Mouse (Mus musculus) forebrain, embryonic 16.5 days (tissue): ENCODE results near the gene Acadvl. TPM values are rescaled to one million over a fixed set of nuclear protein-coding genes. Genes with fewer than 3 reads are reported as not detected.

Experiments used
- ATAC-seq: fragments of 200-750 bp; cut with Nextera tagmentation; 2 replicates; pipeline ENCODE4 v1.8.0; 2017; ENCODE audit warnings: mild to moderate bottlenecking, moderate library complexity
- H3K27ac ChIP-seq: fragments of 300-500 bp; sonication (generic); 2 replicates; pipeline ENCODE4 v1.5.1; 2014; ENCODE audit warnings: low read length, control low read depth
- H3K27me3 ChIP-seq: fragments of 300-500 bp; sonication (generic); replicated peaks from 2 replicates; pipeline ENCODE4 v1.6.1; 2014; ENCODE audit warnings: low read length; ENCODE audit not compliant: control insufficient read depth, insufficient read depth
- H3K36me3 ChIP-seq: fragments of 300-500 bp; sonication (generic); 2 replicates; pipeline ENCODE4 v1.6.1; 2014; ENCODE audit not compliant: control insufficient read depth, insufficient read depth
- H3K4me1 ChIP-seq: fragments of 300-500 bp; sonication (generic); replicated peaks from 2 replicates; pipeline ENCODE4 v1.6.1; 2014; ENCODE audit warnings: low read length; ENCODE audit not compliant: control insufficient read depth, insufficient read depth
- H3K4me2 ChIP-seq: fragments of 300-500 bp; sonication (generic); 2 replicates; pipeline ENCODE4 v1.6.1; 2014; ENCODE audit warnings: mild to moderate bottlenecking, low read length, control low read depth
- H3K4me3 ChIP-seq: fragments of 300-500 bp; sonication (generic); replicated peaks from 2 replicates; pipeline ENCODE4 v1.5.1; 2014; ENCODE audit warnings: mild to moderate bottlenecking, low read length, control low read depth
- H3K9ac ChIP-seq: fragments of 300-500 bp; sonication (generic); replicated peaks from 2 replicates; pipeline ENCODE4 v1.6.1; 2014; ENCODE audit warnings: low read depth, low read length, control low read depth
- H3K9me3 ChIP-seq: fragments of 300-500 bp; sonication (generic); 2 replicates; pipeline ENCODE4 v1.6.1; 2016; ENCODE audit warnings: low read length; ENCODE audit not compliant: control insufficient read depth
- WGBS: fragments of 180-500 bp; shearing (Covaris S2); extraction: QIAGEN DNeasy Blood & Tissue Kit; methylation state at CpG from one replicate; pipeline ENCODE4 v1.1.7; 2014; 5-methylcytosine and 5-hydroxymethylcytosine counted together
- polyA plus RNA-seq: library from polyadenylated mRNA; unstranded; fragments of >200 nt; fragmentation: Nextera tagmentation; extraction: Ambion mirVana; gene quantifications from 2 replicates; pipeline ENCODE4 v1.2.1, GENCODE M21; 2015

Gene Acadvl
- polyA plus RNA-seq, 1 experiment from 2014 or later: 60.6 TPM

DNA sequence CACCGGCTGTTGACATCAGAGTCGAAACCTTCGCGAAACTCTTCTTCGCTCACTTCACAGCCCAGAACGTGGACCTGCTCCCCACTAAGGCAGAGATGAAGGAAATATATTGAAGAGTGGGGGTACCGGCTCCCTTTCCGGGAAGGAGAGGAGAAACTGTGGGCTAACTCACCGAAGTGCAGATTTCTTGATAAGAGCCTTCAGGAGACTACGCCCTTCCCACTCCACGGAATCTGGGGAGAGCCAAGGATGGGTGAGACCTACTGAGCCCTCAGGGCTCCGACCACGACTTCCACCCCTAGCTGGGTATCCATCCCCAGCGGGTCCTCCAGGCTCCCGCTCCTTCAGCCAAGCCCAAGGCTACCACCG is 35.4 kb downstream of the Acadvl start:
- WGBS: 3% methylated on average over 16 of the region's 16 CpGs
- Histone ChIP-seq H3K4me3 (peak overlapping the region; percentile 73), H3K4me2 (peak overlapping the region; percentile 77), H3K9ac (peak overlapping the region; percentile 74), H3K27me3 (no peaks in the 10 kb centered on the region), H3K9me3 (no peaks in the 10 kb centered on the region), H3K27ac (peak overlapping the region; percentile 98), H3K36me3 (peaks cover 9% of the 10 kb centered on the region), H3K4me1 (peaks cover 30% of the 10 kb centered on the region)
- ATAC-seq: no peak

DNA sequence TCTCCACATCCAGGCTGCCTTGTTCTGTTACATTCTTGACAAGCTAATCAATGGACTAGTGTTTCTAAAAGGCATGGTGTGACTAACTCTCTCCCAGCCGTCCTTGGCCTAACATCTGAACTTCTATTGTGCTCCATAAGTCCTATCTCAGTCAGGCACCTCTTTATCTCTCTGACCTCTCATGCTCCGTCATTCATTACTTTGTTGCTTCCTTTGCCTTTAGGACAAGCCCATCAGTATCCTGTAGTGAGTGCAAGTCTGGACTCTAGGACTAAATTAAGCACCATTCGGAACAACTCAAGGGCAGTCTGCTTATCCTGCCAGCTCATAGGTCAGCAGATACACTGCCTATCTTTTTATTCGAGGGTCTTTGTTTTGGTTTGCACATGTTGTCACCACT is 38.9 kb downstream of the Acadvl start:
- ATAC-seq: no peak
- Histone ChIP-seq H3K9ac (no peak overlapping the region), H3K4me3 (no peak overlapping the region), H3K27me3 (no peaks in the 10 kb centered on the region), H3K9me3 (no peaks in the 10 kb centered on the region), H3K4me2 (no peak overlapping the region), H3K36me3 (peaks cover 25% of the 10 kb centered on the region), H3K27ac (no peak overlapping the region), H3K4me1 (peaks cover 8% of the 10 kb centered on the region)
- 87% methylated on average over 4 of the region's 4 CpGs for WGBS

DNA sequence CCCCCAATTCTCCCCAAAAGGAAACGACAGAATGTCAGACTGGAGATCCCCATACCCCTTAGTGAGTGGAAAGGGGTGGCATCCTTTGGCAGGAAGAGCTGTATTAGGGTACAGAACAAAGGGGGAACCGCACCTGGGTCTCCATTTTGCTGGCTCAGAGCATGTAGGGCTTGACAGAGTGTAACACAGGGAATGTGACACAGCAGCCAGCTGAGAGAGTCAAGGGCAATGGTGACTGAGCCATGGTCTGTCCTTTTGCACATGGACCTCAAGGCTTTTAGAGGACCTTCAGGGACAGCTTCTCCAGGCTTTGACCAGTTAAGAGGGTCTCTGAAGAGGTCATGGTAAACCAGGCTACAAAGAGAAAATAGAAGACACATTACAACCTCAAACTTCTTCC is 40.3 kb downstream of the Acadvl start:
- no peak for ATAC-seq
- 96% methylated on average over 2 of the region's 2 CpGs for WGBS
- no peak overlapping the region for H3K27ac ChIP-seq
- no peaks in the 10 kb centered on the region for H3K27me3 ChIP-seq
- peaks cover 32% of the 10 kb centered on the region for H3K36me3 ChIP-seq
- H3K9me3 ChIP-seq: no peaks in the 10 kb centered on the region
- no peak overlapping the region for H3K9ac ChIP-seq
- peaks cover 8% of the 10 kb centered on the region for H3K4me1 ChIP-seq
- H3K4me2 ChIP-seq: no peak overlapping the region
- no peak overlapping the region for H3K4me3 ChIP-seq

DNA sequence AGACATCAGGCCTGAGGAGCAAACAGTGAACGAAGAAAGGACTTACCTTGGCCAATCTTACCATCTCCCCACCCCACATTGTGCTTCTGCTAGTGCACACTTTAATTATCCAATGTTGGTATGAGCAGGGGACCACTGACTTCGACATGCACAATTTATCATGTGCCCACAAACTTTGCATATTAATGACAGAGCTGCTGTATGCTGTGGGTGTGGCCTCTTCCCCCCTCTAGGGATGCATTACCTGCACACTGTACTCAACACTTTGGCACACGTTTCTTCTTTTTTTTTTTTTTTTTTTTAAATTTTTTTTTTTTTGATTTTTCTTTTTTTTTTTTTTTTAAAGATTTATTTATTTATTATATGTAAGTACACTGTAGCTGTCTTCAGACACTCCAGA is 44.4 kb downstream of the Acadvl start:
- peaks cover 23% of the 10 kb centered on the region for H3K27me3 ChIP-seq
- H3K27ac ChIP-seq: no peak overlapping the region
- H3K9me3 ChIP-seq: no peaks in the 10 kb centered on the region
- WGBS: 83% methylated on average over 3 of the region's 3 CpGs
- no peak overlapping the region for H3K4me3 ChIP-seq
- ATAC-seq: no peak
- peaks cover 45% of the 10 kb centered on the region for H3K36me3 ChIP-seq
- no peak overlapping the region for H3K9ac ChIP-seq
- peaks cover 6% of the 10 kb centered on the region for H3K4me1 ChIP-seq
- H3K4me2 ChIP-seq: no peak overlapping the region

DNA sequence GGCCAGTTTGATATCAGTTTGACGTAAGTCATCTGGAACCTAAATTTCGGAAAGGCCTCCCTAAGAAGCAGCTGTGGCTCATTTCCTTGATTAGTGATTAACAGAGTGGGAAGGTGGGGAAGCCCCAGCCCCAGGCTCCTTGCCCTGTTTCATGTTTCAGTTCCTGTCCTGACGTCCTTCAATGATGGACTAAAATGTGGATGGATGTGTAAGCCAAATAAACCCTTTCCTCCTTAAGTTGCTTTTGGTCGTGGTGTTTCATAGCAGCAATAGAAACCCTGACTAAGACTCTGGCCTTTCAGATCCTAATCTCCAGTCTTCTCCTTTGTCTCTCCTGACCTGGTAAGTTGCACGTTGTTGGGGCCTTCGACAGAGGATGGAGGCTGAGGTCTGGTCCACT is 45.0 kb downstream of the Acadvl start:
- Histone ChIP-seq H3K4me3 (no peak overlapping the region), H3K27me3 (peaks cover 27% of the 10 kb centered on the region), H3K4me2 (no peak overlapping the region), H3K4me1 (peaks cover 6% of the 10 kb centered on the region), H3K27ac (no peak overlapping the region), H3K36me3 (peaks cover 45% of the 10 kb centered on the region), H3K9ac (no peak overlapping the region), H3K9me3 (no peaks in the 10 kb centered on the region)
- WGBS: 87% methylated on average over 6 of the region's 6 CpGs
- ATAC-seq: no peak

DNA sequence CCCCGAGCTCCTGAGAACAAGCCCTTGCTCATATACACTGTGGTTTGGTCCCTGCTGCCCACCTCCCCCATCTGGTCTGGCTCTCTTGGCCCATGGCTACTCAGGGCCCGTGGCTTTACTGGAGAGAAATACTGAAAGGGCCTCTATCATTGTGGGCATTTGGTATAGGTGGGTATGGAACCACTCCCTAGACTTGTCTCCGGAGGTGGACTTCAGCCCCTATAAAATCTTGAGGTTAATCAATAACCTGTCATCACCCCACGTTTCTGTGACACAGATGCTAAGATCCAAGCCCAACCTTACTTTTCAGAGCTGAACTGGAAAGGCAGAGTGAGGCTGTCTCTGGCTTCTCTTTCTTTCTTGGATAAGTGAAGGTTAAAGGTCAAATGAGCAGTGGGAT is 46.4 kb downstream of the Acadvl start:
- ATAC-seq: no peak
- Histone ChIP-seq H3K4me3 (no peak overlapping the region), H3K36me3 (peaks cover 33% of the 10 kb centered on the region), H3K9me3 (no peaks in the 10 kb centered on the region), H3K4me1 (peaks cover 6% of the 10 kb centered on the region), H3K4me2 (no peak overlapping the region), H3K9ac (no peak overlapping the region), H3K27ac (no peak overlapping the region), H3K27me3 (peaks cover 36% of the 10 kb centered on the region)
- 90% methylated on average over 4 of the region's 4 CpGs for WGBS

DNA sequence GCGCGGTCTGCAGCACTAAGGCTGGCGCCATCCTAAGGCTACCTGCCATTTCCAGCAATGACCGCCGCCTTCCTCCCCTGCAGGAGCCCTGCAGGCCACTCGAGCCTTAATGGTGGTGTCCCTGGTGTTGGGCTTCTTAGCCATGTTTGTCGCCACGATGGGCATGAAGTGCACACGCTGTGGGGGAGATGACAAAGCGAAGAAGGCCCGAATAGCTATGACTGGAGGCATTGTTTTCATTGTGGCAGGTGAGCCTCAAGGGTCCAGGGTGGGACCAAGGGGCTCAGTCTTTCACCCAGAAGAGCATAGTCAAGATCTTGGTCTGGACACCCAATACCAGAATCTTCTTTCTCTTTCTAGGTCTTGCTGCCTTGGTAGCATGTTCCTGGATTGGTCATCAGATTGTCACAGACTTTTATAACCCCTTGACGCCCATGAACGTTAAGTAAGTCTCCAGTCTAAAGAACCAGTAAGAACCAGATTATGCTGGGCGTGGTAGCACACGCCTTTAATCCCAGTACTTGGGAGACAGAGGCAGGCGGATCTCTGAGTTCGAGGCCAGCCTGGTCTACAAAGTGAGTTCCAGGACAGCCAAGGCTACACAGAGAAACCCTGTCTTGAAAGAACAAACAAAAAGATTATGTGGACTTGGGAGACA is 48.2 kb downstream of the Acadvl start:
- peaks cover 52% of the 10 kb centered on the region for H3K27me3 ChIP-seq
- no peak for ATAC-seq
- WGBS: 38% methylated on average over 17 of the region's 17 CpGs

DNA sequence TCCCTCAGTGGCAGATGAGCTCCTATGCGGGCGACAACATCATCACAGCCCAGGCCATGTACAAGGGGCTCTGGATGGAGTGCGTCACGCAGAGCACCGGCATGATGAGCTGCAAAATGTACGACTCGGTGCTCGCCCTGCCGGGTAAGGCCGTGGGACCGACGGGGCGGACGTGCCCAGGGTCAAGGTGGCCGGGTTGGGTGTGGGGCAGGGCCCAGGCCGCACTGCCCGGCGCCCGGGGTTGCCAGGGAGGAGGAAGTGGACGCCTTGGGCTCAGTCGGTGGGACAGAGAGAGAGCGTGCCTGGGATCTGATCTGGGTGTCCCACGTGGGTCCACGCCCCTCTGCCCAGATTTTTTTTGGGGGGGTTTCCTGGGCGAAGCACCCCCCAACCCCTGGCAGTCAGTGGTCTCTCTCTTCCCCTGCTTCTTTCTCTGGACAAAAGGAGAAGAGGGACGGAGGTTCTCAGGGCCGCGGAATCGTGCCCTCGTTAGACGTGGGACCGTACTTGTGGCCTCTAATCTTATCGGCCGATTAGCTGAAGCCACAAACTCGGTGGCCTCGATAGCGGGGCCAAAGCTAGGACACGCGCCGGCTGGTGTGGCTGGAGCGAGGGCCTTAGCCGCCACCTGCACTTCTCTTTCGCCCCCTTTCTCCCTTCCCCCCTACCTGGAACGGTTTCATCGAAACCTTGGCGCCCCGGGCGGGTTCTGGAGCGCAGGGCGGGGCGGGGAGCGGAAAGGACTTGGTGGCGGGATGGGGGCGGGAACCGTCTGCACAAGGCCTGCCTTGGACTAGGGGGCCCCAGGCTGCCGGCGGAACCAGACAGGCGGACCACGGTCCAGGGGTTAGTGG is 49.0 kb downstream of the Acadvl start:
- peak overlapping the region; percentile 35 for H3K4me2 ChIP-seq
- H3K9me3 ChIP-seq: no peaks in the 10 kb centered on the region
- 2% methylated on average over 58 of the region's 59 CpGs for WGBS
- peak overlapping the region; percentile 16 for H3K4me3 ChIP-seq
- no peak for ATAC-seq
- no peak overlapping the region for H3K27ac ChIP-seq
- 0 out of 2 replicates have a peak overlapping the region, but pooled peaks have one; percentile 6 for H3K9ac ChIP-seq
- H3K36me3 ChIP-seq: peaks cover 20% of the 10 kb centered on the region
- H3K4me1 ChIP-seq: peaks cover 6% of the 10 kb centered on the region
- H3K27me3 ChIP-seq: peaks cover 52% of the 10 kb centered on the region

More for the DNA sequence above, 48.2 kb downstream of the Acadvl start:
- peaks cover 6% of the 10 kb centered on the region for H3K4me1 ChIP-seq
- H3K9me3 ChIP-seq: no peaks in the 10 kb centered on the region
- peak overlapping the region; percentile 35 for H3K4me2 ChIP-seq
- H3K4me3 ChIP-seq: peak overlapping the region; percentile 16
- H3K27ac ChIP-seq: no peak overlapping the region
- peaks cover 25% of the 10 kb centered on the region for H3K36me3 ChIP-seq
- H3K9ac ChIP-seq: 0 out of 2 replicates have a peak overlapping the region, but pooled peaks have one; percentile 6

DNA sequence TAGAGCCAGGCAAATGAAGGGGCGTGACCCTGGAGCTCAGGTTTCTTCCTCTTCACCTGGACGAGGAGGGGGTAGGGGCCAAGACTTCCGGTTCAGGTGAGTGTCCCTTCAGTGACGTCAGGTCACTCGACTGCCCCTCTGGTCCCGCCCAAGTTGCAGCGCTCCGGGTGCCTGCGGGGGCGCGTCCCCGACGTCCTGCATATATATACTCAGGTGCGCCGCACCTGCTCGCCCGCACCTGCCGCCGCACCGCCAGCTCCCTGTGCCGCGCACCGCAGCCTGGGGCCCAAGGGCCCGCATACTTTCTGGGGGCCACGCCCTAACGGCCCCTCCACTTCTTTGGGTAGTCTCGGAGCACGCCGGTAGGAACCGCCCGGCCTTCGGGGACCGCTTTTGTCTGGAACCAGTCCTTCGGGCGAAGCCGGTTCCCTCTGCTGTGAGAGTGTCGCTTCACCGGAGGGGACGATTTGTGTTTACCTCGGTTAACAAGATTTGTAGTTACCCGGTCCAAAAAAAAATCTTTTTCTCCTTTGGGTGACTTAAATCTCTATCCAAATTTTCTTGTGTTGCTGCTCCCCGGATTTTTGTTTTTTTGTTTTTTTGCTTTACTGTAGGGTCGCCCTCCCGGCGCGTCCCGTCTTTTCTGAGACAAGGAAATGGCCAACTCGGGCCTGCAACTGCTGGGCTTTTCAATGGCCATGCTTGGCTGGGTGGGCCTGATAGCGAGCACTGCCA is 49.8 kb downstream of the Acadvl start:
- 2% methylated on average over 49 of the region's 49 CpGs for WGBS
- no peak overlapping the region; the same call in 1 of the 2 replicates for H3K4me3 ChIP-seq

More for the DNA sequence above, 49.8 kb downstream of the Acadvl start:
- Histone ChIP-seq H3K9me3 (no peaks in the 10 kb centered on the region), H3K27me3 (peaks cover 52% of the 10 kb centered on the region), H3K4me1 (peaks cover 6% of the 10 kb centered on the region), H3K36me3 (peaks cover 17% of the 10 kb centered on the region), H3K4me2 (no peak overlapping the region), H3K9ac (no peak overlapping the region), H3K27ac (no peak overlapping the region)
- ATAC-seq: no peak
